Mouse (Mus musculus): ENCODE measurements around the gene Erf.

DNA sequence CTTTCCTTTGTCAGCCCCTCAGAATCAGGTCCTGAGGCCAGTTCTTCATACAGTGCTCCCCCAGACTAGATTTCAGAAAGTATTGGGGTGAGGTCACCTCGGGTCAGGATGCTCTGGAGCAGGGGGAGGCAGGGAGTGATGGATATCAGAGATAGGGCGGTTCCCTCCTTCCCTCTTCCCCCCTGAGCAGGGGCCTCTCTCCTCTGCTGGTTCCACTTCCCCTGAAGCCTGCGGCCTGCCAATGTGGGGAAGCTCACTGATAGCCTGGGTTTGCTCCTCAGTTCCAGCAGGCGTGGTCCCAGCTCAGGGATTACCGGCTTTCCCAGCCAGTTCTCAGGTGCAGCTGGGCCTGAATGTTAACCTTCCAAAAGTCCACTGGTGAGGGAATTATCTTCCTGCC, 33.1 kb upstream of the Erf start:
- no peak for TF ChIP-seq CTCF (IDR thresholded peaks at IDR 0.05; ENCODE audit: insufficient read depth, low read length)
- TF ChIP-seq POLR2A (IDR thresholded peaks at IDR 0.05; ENCODE audit: borderline replicate concordance, extremely low read depth, low read depth, low read length), result no peak

All from lung, adult 2 months (tissue).